Mouse (Mus musculus): Measurements from ENCODE around the gene Gimap3.

The Gimap3 gene

DNA sequence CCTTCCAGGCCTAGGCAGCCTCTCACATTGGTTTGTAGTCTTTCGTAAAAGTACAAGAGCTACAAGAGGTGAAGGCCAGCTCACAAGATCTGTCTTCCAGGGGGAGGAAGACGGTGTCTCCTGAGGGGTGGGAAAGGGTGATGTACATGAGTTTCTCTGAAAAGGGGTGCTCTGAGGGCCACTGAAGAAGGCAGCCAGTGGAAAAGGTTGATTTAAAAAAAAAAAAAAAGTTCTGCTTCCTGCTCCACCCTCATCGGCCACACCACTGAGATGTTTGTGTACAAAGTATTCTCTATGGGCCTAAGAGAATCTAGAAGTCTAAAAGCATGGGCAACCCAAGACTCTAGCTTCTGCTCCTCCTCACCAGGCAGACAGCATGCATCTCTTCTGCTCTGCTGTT, at the start of gene Gimap3:
Gene Gimap3 (minus strand): TSS at position 156 of the 400 bp plus-strand sequence.
- peak; percentile 72 to 73 for DNase-seq (ENCODE audit: low spot score in 2 of 2)

DNA sequence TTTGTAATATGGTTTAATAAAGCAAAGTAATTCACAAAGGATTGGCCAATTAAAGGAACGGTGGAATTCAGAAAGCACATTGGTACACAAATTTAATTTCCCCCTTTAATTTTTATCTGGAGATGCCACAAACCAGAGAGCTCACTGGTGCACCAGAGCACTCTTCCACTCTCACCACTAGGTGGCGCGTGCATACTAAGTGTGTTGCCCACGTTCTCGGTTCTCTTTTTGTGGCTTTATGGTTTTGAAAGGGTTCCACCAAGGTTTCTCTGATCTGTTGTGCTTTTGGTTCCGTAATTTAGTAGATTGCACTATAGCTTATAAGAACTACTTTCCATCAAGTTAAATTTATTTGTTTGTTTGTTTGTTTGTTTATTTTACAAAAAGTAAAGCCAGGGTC, 47.2 kb upstream of the Gimap3 start:
- DNase-seq (ENCODE audit: low spot score in 2 of 2), result peak; percentile 69 to 80

DNA sequence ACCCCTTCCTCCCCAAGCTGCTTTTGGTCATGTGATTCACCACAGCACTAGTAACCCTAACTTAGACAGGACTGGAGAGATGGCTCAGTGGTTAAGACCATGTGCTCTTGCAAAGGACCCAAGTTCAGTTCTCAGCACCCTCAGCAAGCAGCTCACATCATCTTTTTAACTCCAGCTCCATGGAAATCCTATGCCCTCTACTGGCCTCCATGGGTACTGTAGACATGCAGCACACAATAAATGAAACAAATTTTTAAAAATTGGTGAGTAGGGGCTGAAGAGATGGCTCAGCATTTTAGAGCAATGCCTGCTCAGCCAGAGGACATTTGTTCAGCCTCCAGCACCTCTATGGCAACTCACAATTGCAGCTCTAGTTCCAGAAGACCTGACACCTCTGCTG, 44.4 kb upstream of the Gimap3 start:
- DNase-seq (ENCODE audit: low spot score in 2 of 2), result no peak

DNA sequence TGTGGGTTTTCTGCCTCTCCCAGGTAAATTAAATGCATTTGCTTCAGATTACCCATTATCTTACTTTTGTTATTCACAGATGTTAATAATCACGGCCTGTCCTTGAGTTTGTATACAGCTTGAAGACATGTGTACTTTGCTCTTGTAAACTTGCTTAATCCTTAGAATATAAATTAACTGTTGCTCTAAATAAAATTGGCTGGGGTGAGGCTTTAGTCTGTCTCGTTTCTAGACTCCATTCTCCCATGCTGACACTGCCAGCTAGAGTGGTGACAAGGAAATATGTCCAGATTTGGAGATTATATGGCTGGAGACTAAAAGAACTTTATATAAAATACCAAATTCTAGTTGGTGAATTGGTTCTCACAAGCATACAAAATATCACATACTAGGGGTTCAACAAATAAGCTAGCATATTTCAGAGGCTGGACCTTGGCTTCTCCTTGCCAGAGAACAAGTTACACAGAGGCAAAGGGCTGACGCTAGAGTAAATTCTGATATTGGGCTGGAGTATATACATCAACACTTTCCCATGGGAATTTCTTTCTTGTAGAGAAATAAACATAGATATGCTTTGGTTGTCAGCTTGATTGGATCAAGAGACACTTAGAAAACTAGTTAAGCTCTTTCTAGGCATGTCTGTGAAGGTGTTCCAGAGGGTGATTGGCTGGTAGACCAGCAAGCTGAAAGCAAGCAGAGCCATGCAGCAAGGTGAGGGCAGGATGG, 39.0 kb upstream of the Gimap3 start:
- DNase-seq (ENCODE audit: low spot score in 2 of 2), result no peak

DNA sequence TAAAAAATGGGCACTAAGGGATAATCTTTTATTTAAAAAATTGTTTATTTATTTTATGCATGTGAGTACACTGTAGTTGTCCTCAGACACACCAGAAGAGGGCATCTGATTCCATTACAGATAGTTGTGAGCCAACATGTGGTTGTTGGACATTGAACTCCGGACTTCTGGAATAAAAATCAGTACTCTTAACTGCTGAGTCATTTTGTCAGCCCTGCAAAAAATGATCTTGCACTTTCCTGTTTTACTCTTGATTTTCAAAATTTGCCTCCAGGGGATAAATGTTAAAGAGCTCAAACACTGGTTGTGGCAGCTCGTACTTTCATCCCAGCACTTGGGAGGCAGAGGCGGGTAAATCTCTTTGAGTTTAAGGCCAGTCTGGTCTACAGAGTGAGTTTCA, 36.1 kb upstream of the Gimap3 start:
- DNase-seq (ENCODE audit: low spot score in 2 of 2), result no peak

DNA sequence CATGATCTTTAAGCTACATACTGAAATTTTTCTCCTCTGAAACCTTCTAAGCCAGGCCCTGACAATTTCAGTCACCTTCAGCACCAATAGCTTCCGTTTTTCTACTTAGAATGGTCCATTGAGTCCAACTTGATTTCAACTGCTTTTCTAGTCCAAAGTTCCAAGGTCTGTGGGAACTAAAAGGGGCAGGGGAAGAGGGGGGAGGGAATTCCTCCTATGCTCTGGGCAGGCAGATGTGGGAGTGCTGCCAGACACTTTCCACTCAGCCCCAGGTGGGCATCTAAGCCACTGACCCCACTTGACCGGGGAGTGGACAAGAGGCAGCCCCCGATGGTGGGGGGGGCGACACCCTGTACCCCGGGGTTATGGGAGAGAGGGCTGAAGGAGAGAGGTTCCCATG, 33.7 kb upstream of the Gimap3 start:
- no peak for DNase-seq (ENCODE audit: low spot score in 2 of 2)

DNA sequence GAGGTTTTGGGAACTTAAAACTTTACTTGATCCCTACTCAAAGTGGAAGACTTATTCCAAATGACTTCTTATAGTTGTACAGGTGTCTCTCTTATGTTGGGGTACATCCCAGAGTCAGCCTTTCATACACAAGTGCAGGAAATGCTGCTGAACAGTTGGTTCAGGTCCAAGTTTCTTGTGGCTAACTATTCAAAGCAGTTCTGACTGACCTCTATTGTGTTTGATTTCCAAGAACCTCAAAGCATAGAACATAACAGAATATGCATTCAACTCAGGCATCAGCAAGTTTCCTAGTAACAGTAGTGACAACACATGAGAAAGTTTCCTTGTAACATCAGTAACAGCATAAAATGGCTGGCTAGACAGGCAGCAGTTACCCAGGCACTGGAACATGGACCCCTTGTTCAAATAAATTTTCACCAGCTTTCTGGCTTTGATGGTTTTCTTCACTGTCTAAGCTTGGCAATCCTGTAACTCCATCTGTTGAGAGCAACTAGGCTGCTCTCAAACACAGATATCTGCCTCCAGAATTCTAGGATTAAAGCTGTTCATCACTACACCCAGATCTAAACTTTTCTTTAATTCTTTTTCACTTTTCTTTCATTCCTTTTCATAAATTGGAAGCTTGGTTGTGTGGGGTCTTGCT, 32.9 kb upstream of the Gimap3 start:
- no peak for DNase-seq (ENCODE audit: low spot score in 2 of 2)

DNA sequence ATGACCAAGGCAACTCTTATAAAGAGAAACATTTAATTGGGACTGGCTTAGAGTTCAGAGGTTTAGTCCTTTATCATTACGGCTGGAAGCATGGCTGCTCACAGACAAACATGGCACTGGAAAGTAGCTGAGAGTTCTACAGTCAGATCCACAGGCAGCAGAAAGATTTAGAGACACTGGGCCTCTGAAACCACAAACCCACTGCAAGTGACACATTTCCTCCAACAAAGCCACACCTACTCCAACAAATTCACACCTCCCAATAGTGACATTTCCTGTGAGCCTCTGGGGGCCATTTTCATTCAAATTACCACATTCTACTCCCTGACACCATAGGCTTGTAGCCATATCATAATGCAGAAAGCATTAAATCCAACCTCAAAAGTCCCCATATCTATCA, 31.2 kb upstream of the Gimap3 start:
- DNase-seq (ENCODE audit: low spot score in 2 of 2), result peak; percentile 16 to 20

DNA sequence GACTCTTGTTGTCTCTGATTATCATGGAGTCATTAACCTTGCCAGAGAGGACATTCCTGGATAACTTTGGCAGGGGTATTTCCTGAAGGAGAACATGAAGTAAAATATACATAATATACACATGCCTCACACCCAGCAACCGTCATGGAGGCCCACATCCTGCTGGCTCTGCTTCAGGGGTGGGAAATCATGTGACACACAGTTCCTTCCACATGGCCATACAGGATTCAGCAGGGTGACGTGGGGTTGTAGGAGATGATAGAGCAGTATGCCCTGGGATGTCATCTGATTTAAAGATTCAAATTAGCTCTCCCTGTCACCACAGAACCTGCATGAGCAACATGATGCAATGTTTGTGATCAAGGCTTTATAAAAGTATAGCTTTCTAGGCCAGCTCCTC, 17.2 kb upstream of the Gimap3 start:
- no peak for DNase-seq (ENCODE audit: low spot score in 2 of 2)

DNA sequence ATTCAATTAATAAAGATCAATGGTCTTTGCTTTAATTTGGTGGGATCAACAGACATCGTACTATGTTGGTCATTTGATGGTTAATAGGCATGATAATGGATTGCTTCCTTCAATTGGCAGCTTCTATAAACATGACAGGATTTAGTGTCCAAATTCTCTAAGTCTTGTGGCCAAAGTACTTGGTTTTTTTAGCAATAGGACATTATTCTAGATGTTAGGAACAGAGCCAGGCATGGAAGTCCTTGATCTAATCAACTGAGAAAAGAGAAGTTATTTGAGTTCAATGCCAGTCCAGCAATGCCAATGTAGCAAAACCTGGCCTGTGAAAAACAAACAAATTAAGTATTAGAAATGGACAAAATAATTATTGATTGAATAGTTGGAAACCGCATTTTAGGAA, 14.9 kb upstream of the Gimap3 start:
- DNase-seq (ENCODE audit: low spot score in 2 of 2), result no peak

DNA sequence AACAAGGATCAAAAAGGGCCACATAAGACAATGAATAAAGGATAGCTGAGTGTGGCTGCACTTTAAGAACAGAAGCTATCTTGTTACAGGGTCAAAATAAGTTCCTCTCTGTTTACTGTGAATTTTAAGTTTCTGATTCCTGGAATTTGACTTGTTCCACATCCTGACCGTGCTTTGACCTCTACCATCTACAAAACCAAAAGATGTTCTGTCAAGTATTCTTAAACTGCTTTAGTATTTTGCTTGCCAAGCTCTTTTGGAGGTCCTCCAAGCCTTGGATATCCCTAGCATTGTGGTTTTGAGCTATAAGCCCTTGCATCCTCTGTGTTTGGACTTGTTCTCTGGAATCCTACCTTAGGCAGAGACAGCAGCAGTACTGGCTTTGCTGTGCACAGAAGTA, 14.5 kb upstream of the Gimap3 start:
- DNase-seq (ENCODE audit: low spot score in 2 of 2), result no peak

DNA sequence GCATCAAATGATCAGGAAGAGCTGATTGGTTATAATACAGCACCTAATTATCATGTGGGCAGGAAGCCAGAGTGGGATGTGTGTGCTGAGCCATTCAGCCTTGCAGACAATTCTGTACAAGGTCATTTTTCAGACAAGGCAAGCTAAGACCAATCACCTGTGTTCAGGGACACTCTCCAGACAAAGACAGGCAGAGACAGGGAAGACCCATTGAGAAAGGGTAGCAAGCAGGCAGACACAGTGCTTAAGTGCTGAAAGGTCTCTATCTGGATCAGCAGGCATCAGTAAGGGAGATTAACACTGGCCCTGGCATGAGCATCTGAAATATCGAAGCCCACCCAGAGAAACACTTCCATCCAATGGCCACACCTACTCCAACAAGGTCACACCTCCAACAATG, 13.8 kb upstream of the Gimap3 start:
- DNase-seq (ENCODE audit: low spot score in 2 of 2), result no peak

DNA sequence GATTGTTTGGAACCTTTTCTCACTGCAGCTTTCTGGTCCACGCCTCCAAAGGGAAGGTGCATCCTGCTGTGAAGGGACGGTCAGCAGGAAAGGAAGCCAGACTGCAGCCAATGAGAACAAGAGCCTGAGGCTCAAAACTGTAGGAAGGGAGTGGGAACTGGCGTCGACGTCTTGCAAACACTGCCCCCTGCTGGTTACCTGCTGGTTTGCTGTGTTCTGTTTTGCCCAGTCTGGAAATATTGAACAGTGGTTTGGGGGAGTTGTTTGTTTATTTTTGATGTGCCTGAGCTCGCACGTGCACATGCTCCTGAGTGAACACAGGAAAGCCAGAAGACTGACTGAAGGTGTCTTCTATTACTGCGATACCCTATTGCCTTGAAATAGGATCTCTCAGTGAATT, 1.4 kb upstream of the Gimap3 start:
- peak; percentile 71 to 74 for DNase-seq (ENCODE audit: low spot score in 2 of 2)

DNA sequence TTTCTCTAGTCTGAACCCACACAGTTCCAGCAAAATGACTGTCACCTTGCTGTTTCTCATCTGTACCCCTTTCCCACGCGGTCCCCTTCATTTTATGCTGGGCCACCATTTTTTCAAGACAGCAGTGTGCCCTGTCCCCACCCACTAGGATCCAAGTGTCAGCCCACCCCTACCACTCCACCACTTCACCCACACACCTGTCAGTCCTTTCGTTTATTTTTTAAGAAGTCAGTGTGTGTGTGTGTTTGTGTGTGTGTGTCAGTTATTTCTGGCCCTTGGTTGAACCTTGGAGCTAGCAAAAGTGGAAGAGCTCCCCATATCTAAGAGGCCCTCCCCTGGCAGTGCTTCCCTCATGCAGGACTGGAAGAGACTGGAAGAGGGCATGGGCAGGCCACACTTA, 1.7 kb downstream of the Gimap3 start:
- DNase-seq (ENCODE audit: low spot score in 2 of 2), result no peak

DNA sequence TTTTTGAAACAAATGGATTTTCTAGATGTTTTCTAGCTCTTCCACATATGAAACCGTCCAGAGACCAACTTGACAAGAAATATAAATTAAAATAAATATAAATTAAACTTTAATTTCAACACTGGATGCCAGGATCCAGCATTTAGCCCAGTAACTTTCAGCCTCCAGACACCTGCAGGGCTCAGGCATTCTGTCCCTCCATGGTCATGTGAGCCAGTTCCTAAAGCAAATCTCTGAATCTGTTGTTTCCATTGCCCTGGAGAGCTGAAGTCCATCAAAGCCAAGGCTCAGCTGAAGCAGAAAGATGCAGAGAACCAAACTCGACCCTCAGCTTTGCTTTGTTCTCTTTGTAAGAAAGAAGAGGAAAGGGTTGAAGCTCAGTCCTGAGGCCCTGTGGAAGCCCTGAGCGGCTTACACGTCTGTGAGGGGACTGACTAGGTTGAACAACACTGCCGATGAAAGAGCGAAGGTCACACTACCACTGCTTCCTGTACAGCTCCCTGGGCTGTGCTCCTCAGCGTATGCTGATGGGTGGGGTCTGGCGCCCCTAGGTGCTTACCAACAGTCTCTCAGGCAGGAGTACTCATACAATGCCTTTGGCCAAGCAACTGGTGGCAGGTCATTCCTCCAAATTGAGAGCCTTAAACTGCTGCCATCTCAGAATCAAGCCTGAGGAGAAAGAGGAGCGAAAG, 2.3 kb downstream of the Gimap3 start:
- DNase-seq (ENCODE audit: low spot score in 2 of 2), result peak; percentile 76 to 77

DNA sequence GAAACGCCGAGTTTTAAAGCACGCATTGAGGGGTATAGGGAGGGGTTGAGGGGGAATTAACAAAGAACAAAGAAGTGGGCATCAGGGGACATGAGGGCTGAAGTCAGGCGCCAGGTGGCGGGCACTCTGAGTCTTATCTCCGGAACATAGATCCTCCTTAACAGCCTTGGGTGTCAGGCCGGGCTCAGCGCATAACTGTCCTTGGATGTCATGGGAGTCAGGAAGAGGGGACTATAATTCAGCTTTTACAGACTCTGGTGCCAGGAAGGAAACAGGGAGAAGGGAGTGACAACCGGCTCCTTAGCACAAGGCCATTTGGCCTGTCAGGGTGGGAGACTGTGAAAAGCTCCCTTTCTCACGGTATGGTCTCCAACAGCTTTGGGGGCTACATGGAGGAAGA, 6.2 kb downstream of the Gimap3 start:
- no peak for DNase-seq (ENCODE audit: low spot score in 2 of 2)

DNA sequence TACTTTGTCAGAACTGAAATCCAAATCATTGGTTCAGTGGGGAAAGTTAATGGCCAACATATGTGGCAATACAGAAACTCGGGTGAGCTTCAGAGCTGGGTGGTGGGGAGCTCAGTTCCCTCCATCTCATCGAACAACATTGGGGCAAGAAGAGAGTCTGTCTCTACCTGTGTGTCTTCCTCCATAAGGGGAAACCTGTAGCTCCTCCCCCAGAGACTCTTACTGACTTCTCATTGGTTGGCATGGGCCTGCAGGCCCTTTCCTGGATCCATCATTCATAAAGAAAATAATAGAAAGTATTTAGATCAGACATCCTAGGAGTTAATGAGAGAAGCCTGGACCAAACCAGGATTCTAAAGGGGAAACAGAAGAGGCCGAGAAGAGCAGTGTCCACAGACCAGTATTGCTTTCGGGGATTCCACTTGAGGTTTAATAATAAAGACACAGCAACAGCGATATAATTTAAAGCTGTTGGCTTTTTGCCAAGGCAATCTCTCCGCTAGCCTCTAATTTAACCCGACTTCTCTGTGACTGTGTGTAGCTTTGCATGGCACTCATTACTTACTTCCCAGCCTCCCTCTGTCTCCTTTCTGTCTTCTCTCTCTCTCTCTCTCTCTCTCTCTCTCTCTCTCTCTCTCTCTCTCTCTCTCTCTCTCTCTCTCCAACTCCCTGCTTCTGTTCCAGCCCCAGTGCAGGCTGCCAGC, 6.9 kb downstream of the Gimap3 start:
- DNase-seq (ENCODE audit: low spot score in 2 of 2), result no peak

DNA sequence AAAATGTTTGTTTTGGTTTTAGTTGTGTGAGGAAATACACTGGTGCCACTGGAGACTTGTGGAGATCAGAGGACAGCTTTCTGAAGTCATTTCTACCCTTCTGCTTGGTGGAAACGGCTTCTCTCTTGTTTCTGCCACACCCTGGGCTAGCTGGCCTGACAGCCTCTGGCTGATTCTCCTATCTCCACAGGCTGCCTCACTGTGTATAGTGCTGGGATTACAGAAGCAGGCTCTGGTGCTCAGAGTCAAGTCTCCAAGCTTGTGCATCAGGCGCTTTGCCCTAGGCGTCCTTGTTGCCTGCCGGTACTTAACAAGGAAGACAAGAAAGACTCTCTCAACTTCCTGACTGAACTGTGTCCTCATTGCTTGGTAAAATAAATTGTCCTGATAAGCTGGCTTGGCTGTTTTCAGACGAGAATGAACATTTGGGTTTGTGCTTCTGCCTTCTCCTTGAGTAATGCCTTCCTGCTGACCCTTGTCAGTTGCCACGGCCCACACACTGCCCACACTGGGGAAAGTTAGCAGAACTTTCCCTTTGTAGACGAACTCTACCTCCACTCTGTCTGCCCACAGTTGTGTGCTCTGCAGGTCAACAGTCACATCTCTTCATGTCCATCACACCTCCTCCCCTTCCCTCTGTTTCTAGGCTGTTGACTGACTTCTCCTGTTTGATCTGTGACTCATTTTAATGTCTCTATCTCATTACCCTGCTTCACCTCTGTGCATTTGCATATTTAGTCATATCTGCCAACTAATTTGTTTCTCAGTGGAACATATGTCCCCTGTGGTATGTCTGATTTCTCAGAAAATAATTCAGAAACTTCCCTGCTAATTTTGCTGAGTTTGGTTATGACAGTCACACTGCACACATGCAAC, 23.3 kb downstream of the Gimap3 start:
- DNase-seq (ENCODE audit: low spot score in 2 of 2), result peak; percentile 61 to 73

DNA sequence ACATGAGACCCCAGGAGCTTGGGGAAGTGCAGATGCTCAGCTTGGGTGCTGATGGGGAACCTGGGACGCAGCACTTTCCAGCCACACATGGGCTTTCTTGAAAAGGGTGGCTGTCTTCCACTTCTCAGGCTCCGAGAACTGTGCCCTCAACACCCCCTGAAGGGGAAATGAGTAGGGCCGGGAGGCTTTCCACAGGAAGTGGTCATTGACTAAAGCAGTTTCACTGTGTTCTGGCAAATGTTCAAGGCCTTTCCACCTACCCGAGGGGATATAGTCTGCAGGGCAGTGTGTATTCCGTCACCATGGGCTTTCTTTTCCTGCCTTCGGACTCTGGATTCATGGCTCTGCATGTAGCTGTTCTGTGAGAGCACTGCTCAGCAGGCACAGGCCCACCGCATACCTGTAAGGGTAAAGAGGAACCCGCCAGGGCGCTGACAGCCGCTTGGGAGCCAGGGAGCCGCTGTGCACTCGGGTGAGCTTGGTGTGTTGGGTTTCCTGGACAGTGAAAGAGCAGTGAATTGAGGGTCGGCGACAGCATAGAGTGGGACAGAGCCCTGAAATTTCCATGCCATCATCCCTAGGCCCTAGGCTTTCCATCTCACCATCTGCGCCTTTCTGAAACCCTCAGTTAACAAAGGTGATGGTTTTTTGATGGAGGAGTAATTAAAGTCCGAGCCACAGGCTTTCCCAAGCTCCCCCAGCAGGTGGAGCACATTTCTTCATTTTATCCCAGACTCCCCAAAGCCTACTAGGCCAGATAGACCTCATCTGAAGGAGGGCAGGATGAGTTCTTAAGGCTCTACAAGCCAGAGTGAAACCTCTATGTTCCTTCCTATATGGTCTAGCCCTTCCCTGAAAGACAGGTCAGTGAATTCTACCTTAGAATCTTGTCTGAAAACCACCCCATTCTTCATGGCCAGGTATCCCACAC, 24.4 kb downstream of the Gimap3 start, which contains the start of gene Gimap5:
Gene Gimap5 (plus strand): TSS at position 239 of the 931 bp plus-strand sequence.
- DNase-seq (ENCODE audit: low spot score in 2 of 2), result peak; percentile 89 to 91

DNA sequence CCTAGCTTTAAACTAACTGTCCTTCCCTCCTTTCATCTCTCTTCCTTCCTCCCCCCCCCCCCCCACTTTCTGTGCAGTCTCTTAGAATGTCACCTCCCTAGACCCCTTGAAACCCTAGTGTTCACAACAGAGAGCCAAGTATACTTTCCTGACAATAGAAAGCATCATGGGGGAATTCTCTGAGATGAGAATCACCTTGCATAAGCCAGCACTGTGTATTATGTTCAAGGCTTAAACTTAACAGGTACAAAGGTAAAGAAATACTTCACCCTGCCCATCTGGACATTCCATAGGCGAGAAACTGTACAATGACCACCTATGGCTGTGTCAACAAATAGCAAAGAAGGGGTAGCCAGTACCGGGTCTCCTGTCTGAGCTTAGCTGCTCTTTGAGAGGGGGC, 25.2 kb downstream of the Gimap3 start:
- DNase-seq (ENCODE audit: low spot score in 2 of 2), result no peak
